Mouse (Mus musculus) thymus, postnatal 10 days (tissue): Measurements from ENCODE around the gene Pgpep1l.

ENCODE experiments used
- DNase-seq, 2 experiments: peaks; one replicate each; pipeline ENCODE4 v3.0.0; 2021; ENCODE audit warnings: low spot score in 2 of 2

The Pgpep1l gene

GRCm38 (mm10) chr7:68264028-68264453 lies at the start of gene Pgpep1l:
Pgpep1l (minus strand) TSS chr7:68264233.
- peak in 1 of 2 experiments; percentile 36 for DNase-seq

GRCm38 (mm10) chr7:68313038-68313782 lies 49.2 kb upstream of the Pgpep1l start:
- DNase-seq: no peak

GRCm38 (mm10) chr7:68312395-68312794 lies 48.4 kb upstream of the Pgpep1l start:
- DNase-seq: no peak

GRCm38 (mm10) chr7:68311469-68311868 lies 47.4 kb upstream of the Pgpep1l start:
- no peak for DNase-seq

- DNase-seq: no peak
Measured at GRCm38 (mm10) chr7:68306756-68307155, 42.7 kb upstream of the Pgpep1l start.

GRCm38 (mm10) chr7:68305781-68306575 lies 41.9 kb upstream of the Pgpep1l start:
- DNase-seq: no peak

GRCm38 (mm10) chr7:68303685-68304084 lies 39.7 kb upstream of the Pgpep1l start:
- no peak for DNase-seq

GRCm38 (mm10) chr7:68302586-68303433 lies 38.8 kb upstream of the Pgpep1l start:
- DNase-seq: peak; percentile 51 to 87

GRCm38 (mm10) chr7:68301160-68301559 lies 37.1 kb upstream of the Pgpep1l start:
- no peak for DNase-seq

GRCm38 (mm10) chr7:68298381-68299076 lies 34.5 kb upstream of the Pgpep1l start:
- no peak for DNase-seq

- DNase-seq: no peak
Measured at GRCm38 (mm10) chr7:68296487-68296886, 32.5 kb upstream of the Pgpep1l start.

GRCm38 (mm10) chr7:68293997-68294789 lies 30.2 kb upstream of the Pgpep1l start:
- DNase-seq: no peak

- no peak for DNase-seq
Measured at GRCm38 (mm10) chr7:68291603-68292002, 27.6 kb upstream of the Pgpep1l start.

- DNase-seq: peak in 1 of 2 experiments; percentile 27
Measured at GRCm38 (mm10) chr7:68289081-68289480, 25.0 kb upstream of the Pgpep1l start.

GRCm38 (mm10) chr7:68288000-68288399 lies 24.0 kb upstream of the Pgpep1l start:
- peak in 1 of 2 experiments; percentile 49 for DNase-seq

- no peak for DNase-seq
Measured at GRCm38 (mm10) chr7:68287582-68287981, 23.5 kb upstream of the Pgpep1l start.

GRCm38 (mm10) chr7:68286526-68287481 lies 22.8 kb upstream of the Pgpep1l start:
- peak; percentile 57 to 59 for DNase-seq

GRCm38 (mm10) chr7:68285851-68286298 lies 21.8 kb upstream of the Pgpep1l start:
- peak; percentile 62 for DNase-seq

GRCm38 (mm10) chr7:68283776-68284175 lies 19.7 kb upstream of the Pgpep1l start:
- no peak for DNase-seq
